Mouse (Mus musculus) G1E (cell line): Measurements from ENCODE around the gene Aars2.

ENCODE experiments used
- CTCF ChIP-seq: IDR thresholded peaks from 2 replicates; pipeline ENCODE4 v1.5.1; 2012; ENCODE audit warnings: low read depth, low read length, inconsistent platforms, mixed read lengths
- TAL1 ChIP-seq: conservative IDR thresholded peaks from 2 replicates; pipeline ENCODE4 v1.6.1; 2012; ENCODE audit warnings: low read depth, low read length, inconsistent platforms, mixed read lengths

GRCm38 (mm10) chr17:45474146-45474545, 32.5 kb upstream of the Aars2 start:
- no peak for TF ChIP-seq TAL1
- TF ChIP-seq CTCF: no peak
